Mouse (Mus musculus) regulatory T cell (primary cell): Measurements from ENCODE around the gene Cenpj.

Experiments used
- in situ Hi-C: fragments of 300-600 bp; cut with MboI, MseI; formaldehyde crosslinking; loops from one replicate; pipeline ENCODE4 v1.15.1; 2025; ENCODE audit warnings: high pct_unique_total_duplicates

Cenpj gene

DNA sequence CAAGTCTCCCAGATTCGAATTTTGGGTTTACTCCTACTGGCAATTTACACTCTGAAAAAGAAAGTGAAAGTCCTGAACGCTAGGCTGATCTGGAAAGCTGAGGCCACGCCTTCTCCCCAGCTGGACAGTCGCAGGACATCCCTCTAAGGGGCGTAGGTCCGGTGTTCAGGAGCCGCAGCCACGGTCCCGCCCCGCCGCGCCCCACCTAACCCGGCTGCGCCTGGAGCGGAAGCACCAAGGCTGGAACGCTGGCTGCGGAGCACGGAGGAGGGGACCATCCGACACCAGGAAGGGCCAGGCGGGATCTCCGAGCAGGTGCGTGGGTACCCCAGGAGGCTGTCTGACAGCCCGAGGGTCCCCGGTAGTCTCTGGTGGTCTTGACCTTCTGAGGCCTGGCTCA, at the start of gene Cenpj, which contains the start of gene Parp4:
Gene Cenpj, minus strand, starts transcription at position 10 of the 400 bp plus-strand sequence.
Gene Parp4, plus strand, starts transcription at position 204 of the 400 bp plus-strand sequence.
- in situ Hi-C loops = no loop called here

DNA sequence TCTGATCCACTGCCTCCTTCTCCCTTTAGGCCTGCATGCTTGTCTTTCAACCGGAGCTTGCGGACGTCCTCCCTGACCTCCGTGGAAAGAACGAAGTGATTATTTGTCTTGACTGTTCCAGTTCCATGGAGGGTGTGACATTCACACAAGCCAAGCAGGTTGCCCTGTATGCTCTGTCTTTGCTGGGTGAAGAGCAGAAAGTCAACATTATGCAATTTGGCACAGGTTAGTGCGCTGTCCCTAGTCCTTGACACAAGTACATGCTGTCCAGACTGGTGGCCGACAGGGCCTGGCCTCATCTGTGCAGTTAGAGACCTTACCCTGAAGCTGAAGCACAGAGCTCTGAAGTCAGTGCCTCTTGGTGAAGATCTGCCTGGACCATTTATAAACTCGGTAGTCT, 45.2 kb upstream of the Cenpj start:
- in situ Hi-C loops = no loop called here

- in situ Hi-C loops = no loop called here
Measured at GRCm38 (mm10) chr14:56617470-56617869, 42.2 kb upstream of the Cenpj start.

DNA sequence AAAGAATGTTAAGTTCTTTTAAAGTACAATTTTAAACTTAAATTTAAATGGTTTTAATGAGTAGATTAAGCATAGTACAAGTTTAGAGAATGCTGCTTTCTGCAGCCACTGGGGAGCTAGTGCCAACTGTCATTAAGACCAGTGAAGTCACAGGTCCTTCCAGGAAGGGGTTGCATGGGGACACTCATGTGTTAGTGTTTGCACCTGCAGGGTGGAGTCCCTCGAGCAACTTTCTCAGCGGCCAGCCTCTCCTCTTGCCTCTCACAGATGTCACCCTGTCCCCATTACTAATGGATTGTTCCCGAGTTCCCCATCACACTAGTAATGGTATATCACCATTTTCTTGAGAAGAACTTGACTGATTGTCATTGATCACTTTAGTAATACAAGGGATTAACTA, 38.0 kb upstream of the Cenpj start:
- in situ Hi-C loops = no loop called here

- in situ Hi-C loops = no loop called here
Measured at GRCm38 (mm10) chr14:56605136-56605535, 29.9 kb upstream of the Cenpj start.

DNA sequence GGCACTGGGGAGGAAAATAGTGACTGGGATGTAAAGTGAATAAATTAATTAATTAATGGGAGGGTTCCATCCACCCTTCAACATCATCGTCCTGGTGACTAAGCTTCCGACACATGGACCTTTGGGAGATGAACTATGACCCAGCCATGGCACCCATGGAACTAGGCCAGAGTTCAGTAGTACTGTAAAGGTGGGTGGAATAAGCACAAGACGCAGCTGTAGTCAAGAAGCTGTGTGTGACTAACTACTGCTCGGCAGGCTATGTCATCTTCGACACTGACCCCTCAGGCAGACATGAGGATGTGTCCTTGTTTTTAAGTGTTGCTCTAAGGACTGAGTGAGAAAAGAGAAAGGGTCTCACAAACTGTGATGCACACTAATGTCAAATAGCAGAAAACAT, 29.2 kb upstream of the Cenpj start:
- in situ Hi-C loops = no loop called here

DNA sequence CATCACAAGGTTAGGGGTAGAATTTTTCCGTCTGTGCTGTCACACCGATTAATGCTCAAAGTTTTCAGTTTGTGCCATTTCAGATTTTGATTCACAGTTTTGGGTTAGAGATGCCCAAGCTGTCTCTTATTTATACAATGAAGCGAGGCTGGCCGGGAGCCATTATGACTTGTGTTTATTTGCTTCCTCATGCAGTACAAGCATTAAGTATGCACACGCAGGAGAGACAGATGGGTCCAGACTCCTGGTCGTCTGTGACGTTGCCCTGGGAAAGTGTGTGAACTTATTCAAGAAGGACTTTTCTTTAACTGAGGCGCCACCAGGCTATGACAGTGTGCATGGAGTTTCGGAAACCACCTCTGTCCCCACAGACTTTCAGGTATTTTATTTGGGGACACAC, 26.8 kb upstream of the Cenpj start:
- in situ Hi-C loops = no loop called here

DNA sequence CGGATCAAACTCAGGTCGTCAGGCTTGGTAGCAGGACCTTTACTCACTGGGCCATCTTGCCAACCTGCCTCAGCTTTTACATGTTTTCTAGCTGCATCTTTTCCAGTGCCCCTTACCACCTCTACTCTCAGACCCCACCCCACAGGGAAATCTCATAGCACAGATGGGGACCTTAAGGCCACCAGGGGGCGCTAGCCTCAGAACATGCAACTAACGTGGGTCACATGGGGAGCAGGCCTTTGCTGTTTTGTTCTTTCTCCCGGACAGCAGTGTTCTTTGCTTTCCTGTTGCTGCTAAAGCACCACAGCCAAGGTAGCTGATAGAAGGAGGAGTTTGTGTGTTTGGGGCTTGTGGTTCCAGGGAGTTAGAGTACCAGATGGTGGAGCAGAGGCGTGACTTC, 23.5 kb upstream of the Cenpj start:
- in situ Hi-C loops = no loop called here

DNA sequence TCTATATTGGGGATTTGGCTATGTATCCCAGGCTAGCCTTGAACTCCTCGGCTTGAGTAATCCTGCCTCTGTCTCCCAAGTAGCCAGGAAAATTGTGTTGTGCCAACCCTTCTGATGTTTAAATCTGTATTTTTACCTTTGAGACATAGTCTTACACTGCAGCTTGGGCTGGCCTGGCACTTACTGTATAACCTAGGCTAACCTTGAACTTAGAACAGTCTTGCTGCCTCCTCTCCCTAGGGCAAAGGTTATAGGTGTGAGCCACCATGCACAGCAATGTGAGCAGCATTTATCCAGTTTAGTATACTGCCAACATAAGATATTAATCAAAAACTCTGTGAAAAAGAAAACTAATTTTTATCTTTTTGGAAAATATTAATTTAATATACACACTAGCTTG, 19.6 kb upstream of the Cenpj start:
- in situ Hi-C loops = no loop called here

DNA sequence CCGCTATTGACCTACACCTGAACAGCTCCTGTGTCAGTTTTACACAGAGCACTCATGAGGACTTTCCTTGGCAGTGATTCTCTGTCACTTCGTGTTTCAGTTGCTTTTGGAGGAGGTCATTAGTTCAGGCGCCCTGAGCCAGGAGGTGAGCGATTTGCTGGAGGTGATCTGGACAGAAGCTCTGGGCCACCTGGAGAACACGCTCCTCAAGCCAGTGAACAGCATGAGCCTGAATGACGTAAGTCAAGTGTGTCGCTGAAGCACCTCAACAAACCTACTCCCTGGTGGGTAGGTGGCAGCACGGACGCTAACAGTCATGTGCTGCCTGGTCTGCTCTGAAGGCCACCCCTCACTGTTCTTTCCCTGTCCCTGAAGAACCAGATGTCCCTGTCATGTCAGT, 17.0 kb upstream of the Cenpj start:
- in situ Hi-C loops = no loop called here

- in situ Hi-C loops = no loop called here
Measured at GRCm38 (mm10) chr14:56582294-56582693, 7.1 kb upstream of the Cenpj start.

- in situ Hi-C loops = no loop called here
Measured at GRCm38 (mm10) chr14:56581117-56581516, 5.9 kb upstream of the Cenpj start.

DNA sequence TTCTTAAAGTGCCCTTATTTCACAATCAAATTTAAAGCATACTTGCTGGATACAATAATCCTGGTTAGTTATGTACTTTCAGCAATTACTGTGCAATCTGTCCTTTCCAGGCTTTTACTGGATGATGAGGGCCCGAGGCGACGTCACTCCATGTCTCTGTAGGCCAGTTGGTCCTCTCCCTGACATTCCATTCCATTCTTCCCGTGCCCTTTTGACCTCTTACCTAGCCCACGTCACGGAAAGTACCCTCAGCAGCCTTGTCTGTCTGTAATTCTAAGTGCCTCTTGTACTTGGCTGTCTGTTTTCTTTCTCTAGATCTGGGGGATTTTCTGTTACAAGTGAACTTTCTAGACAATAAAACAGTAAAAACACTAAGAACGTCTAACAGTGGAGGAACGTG, 3.8 kb upstream of the Cenpj start:
- in situ Hi-C loops = no loop called here

DNA sequence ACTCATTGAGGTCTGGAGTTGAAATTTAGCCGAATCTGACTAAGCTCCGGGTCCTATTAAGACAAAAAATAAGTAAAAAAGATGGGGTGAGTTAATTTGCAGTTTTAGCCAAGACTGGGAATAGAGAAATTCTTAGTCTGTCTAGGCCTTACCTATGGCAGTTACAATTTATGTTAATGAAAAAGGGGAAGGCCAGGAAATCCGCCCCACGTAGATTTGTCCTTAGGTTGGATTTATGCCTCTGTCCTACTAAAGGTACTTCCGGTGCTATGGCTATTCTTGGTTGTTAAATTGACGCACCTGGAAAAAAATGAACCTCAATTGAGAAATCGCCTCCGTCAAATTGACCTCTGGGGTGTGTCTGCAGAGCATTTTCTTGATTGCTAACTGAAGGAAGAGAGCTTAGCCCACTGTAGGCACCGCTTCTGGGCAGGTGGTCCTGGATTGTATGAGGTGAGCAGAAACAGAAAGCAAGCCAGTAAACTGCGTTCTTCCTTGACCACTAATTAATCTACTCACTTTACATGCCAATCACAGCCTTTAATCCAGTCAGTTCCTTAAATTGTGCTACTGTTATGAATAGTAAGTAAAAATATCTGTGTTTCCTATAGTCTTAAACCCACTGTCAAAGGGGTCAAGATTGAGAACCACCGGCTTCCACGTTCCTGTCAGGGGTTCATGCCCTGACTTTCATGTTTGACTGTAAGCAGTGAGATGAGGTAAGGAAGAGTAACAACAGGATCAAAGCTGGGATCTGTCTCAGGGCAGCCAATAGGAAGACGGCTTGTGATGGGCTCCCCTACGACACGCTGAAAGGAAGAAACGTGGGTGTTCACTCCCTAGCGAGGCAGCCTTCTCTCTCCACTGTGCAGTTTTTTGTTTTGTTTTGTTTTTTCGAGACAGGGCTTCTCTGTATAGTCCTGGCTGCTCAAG, 1.0 kb upstream of the Cenpj start:
- in situ Hi-C loops = no loop called here

GRCm38 (mm10) chr14:56572546-56572945, 2.7 kb downstream of the Cenpj start:
- in situ Hi-C loops = no loop called here

DNA sequence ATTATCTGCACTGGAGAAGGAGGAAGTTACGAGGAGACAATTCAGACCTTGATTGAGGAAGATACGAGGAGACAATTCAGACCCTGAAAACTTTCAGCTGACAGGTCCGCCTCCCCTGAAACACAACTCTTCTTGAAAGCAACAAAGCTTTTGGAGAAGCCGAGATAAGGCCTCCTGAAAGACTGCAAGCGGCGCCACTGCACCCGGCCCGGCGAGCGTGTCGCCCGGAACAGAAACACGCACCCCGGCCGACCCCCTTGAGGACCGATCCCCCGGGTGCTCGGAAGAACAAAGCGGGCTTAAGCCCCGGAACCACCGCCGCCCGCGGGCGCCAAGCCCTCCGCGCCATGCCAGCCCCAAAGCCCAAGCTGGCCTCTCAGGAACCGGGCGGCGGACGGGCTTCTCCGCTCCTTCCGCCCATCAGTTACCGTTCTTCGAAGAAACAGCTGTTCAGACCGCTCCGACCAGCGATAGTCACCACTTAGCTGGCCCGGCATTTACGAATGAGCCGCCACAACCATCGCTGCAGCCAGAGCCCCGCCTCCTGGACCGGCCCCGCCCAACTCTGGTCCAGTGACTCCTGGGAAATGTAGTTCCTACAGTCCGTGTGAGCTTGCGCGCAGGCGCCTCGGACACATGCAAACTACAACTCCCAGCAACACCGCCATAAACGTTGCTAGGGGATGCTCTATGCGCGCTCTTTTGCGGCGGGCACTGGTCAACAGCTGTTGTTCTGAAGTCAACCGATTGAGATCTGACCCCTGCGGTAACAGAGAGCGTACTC, 3.7 kb downstream of the Cenpj start:
- in situ Hi-C loops = no loop called here

GRCm38 (mm10) chr14:56569041-56569440, 6.2 kb downstream of the Cenpj start:
- in situ Hi-C loops = no loop called here

GRCm38 (mm10) chr14:56567476-56567875, 7.7 kb downstream of the Cenpj start:
- in situ Hi-C loops = no loop called here

DNA sequence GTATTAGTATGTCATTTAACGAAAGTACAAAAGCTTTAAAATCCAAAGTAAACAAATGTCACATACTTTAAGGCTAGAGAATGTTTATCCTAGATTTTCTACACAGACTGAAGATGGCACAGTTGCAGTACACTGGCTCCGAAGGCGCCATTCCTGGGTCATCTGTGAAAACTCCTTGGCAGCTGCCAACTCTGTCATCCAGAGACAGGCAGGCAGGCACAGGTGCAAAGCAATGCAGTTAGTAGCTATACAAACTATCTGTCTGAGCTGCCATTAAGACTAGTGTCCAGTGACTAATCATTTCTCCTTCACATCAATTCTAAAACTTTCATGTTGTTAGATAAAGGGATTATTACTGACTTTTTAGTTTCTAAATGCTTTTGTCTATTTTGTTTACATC, 16.1 kb downstream of the Cenpj start:
- in situ Hi-C loops = no loop called here

GRCm38 (mm10) chr14:56554716-56555115, 20.5 kb downstream of the Cenpj start:
- in situ Hi-C loops = no loop called here

- in situ Hi-C loops = no loop called here
Measured at GRCm38 (mm10) chr14:56553331-56553730, 21.9 kb downstream of the Cenpj start.

DNA sequence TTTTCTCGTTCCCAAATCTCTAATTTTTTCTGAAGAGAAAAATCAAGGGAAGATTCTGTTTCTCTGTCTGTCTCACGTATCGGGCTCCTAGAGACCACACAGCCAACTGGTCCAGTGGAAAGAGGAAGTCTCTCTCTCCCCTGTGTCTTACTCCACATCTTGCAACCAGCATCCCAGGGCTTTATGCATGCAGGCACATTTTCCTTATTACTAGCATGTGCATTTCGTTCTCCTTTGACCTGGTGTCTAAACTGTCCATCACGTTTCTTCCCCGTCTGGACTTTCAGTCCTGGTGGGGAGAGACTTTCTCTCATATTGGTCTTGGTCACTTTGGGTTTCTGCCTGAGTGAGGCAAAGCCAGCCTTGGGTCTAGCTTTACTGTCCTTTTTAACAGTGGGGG, 22.3 kb downstream of the Cenpj start:
- in situ Hi-C loops = no loop called here

DNA sequence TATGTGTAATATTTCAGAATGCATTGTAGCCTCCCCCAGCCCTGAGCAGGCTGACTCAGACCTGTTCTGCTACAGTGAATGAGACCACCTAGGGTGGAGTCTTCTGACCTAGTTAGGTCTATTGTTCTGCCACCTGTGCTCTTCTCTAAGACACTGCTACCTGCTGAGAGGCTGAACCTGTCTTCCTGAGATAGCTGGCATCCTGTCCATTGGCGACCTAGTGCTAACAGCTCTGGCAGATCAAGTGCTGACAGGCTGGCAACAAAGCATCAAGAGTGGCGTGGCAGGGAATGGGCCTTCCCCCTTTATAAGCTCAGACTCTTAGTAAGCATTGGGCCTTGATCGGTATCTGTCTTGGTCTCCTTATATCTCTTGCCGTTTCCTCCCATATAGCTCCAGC, 24.3 kb downstream of the Cenpj start:
- in situ Hi-C loops = no loop called here
